Mouse (Mus musculus) urinary bladder, postnatal 14 days (tissue): ENCODE data around the gene Efna5.
A peak's percentile ranks its signal among the peaks of the same experiment; 100 is the strongest.

ENCODE experiments used
- DNase-seq: peaks from one replicate; pipeline ENCODE4 v3.0.0; 2021; ENCODE audit warnings: low spot score

Efna5 gene

GRCm38 (mm10) chr17:62788783-62789182 lies 92.3 kb downstream of the Efna5 start:
- DNase-seq, result no peak

- DNase-seq, result no peak
These were observed 93.3 kb downstream of the Efna5 start for GRCm38 (mm10) chr17:62787855-62788254.

DNA sequence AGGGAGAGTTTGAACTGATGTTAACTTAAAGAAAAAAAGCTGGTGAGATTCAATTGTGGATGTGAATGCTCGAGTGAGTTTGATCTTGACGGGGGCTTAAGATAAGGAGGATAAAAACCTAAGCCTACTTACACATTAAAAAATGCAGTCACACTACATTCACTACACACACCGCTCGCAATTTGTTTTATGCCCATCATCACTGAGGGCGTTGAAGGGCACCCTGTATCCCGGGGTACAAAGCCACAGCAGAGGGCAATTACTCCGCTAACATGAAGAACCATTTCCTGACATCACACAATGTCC lies 94.6 kb downstream of the Efna5 start:
- no peak for DNase-seq

DNA sequence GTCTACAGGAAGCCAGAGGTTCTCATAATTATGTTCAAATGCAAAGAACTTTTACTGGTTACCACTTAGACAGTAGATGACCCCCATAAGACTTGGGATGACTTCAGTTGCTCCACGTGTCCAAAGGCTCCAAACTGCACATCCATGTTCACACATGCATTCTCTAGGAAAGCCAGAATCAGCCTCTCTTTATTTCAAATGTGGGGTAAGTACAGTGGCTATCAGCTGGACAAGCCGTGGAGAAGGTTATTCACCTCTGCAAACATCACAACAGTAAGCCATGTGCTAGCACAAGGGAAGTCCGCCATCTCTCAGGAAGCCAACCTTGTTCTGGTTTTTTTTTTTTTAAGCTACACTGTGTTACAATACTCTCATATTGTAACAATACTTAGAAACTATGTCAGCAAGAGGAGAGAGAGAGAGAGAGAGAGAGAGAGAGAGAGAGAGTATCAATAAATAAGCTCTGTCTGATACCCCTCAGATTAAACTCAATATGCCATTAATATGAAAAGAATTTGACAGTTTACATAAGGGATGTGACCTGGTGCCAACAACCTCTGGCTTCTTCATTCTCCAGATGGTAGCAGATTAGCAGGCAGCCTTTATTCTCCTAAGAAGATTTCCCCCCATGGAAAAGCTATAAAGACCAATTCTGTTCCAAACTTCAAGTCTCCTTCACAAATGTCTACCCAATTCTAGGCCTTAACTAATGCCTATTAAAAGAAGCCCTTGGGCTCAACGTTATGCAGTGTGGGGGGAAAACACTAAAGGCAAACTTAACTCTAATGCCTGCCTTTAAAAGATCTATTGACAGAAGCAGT lies 95.1 kb downstream of the Efna5 start:
- no peak for DNase-seq

DNA sequence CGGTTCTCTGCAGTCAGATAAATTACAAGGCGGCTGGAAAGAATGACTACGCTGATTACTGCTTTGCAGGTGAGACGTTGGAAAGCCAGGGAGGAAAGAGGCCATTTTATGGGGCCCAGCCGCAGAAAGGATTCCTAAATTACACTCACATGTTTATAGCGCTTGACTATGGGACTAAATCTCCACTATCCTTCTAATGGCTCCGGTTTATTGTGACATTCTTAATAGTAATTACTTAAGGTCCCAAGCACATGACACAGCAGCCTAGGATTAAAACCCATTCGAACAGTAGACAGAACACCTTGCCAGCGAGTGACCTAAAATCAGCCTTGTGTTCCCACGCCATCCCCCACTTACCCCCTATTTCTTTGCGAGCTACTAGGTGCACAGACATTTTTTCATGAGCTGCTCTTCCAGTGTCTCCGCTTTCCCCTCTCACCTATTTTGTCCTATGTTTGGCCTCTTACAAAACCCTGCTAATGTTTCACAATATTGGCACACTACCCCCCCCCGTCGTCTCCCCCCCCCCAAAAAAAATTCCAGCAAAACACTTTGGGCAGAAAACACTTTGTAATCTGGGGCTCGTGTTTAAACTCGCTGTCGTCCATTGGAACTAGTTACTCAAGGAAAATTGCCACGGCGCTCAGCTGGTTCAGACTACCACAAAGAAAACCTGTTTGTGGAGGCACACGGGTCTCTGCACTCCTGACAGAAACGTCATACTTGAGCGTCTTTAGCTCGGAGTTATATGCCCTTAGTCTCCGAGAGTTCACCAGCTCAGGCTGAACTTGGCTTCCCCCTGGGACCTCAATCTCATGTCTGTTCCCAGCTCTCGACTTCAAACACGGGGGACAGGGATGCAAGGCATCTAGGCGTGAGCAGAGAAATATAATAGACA lies 96.6 kb downstream of the Efna5 start:
- DNase-seq, result peak; percentile 31

DNA sequence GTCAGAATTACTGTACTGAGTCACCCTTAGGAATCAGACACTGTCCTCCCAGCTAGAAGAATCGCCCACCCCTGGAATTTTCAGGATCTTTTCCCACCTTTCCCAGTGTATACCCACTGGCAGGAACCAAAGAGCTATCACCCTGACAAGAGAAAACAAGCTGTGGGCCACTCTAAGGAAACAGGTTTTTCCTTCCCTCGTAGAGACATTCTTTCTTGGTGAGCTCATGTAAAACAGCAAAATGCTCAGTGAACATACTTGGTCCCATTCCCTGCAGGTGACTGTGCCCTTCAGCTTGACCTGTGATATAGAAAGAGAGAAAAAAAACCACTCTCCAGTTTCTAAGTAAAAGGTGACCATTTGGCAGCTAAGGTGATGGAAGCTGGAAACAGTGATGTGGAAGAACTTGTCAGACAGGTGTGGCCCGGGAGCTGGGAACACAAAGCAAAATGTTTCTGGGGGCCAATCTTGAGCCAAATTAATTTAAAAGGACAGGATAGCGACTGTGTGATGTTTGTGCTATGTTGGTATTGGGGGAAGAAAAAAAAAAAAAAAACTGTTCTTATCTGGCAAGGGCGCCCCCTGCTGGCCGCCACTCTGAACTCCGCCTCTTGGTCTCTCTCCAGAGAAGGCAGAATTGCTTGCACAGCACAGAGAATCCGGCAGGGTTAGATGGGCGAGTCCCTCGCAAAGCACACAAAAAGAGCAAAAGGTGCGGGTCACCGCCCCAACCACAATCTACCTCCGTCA lies 97.4 kb downstream of the Efna5 start:
- peak; percentile 88 for DNase-seq

GRCm38 (mm10) chr17:62782826-62783404 lies 98.2 kb downstream of the Efna5 start:
- peak; percentile 19 for DNase-seq

GRCm38 (mm10) chr17:62781120-62781519 lies 100.0 kb downstream of the Efna5 start:
- no peak for DNase-seq

GRCm38 (mm10) chr17:62777858-62778564 lies 103.1 kb downstream of the Efna5 start:
- peak; percentile 15 for DNase-seq

DNA sequence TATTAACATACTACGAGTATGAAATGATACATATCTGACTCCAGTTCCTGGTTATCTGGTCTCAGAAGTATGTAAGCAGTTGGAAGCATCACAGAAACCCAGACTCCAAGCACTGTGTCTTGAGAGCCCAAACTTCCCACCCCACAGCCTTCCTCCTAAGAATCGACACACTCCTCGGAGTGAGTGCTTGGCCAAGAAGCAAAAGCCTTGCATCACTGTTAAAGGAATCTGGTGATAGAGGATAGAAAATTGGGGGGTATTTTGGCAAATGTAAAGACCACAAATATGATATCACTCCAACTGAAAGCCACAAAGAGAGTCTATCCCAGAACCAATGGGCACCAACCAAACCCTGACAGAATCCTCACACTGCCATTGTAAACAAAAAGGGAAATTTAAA lies 104.4 kb downstream of the Efna5 start:
- no peak for DNase-seq

- DNase-seq, result peak; percentile 18
These were observed 105.1 kb downstream of the Efna5 start for GRCm38 (mm10) chr17:62775976-62776375.

GRCm38 (mm10) chr17:62775401-62775800 lies 105.7 kb downstream of the Efna5 start:
- DNase-seq, result no peak

DNA sequence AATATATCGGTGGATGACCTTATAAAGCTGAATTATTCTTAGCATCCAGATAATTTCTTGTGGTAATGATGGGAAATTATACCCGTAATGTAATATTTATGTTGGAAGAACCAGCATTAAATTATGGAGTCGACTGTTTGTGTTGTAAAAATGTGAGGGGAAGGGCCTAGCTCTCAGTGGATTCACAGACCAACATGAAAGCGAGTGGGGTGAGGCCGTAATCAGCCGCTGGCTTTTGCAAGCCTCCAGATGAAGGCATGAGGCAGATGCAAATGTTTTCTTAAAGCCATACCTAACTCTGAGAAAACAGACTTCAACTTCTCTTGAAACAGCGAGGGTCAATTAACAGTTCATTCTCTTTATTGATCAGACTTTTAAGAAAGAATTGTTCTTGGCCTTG lies 106.4 kb downstream of the Efna5 start:
- DNase-seq, result no peak

GRCm38 (mm10) chr17:62766705-62767104 lies 114.4 kb downstream of the Efna5 start:
- no peak for DNase-seq

DNA sequence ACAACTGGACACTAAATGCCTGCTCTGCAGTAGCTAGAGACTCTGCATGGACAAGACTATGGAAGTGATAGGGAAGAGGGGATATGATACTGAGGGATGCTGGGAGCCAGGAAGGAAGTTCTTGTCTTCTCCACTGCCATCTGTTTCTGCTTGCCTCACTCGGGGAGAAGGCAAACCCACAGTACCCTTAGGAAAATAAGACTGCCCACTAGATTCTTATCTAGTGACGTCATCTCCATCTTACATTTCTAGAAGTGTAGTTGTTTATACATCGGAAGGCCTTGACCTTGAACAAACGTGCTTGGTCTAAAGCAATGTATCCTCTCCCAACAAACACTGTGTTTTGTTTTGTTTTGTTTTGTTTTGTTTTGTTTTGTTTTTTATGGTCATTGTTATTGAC lies 116.0 kb downstream of the Efna5 start:
- DNase-seq, result no peak

DNA sequence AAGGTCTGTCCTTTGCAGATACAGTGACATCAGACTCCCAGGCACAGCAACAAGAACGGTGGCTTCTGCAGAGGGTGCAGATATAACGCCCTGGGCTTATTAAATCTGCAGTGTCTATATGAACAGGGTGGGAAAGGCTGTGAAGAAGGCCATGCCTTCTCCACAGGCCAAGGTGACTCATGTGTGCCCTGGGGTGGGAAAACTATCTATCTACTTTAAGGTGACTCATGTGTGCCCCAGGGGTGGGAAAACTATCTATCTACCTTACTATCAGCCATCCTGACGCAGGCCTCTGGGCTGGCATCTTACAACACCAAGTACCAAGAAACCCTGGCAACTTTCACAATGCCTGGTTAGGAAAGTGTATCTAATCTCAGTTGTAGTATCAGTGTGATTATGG lies 124.2 kb downstream of the Efna5 start:
- DNase-seq, result no peak

- DNase-seq, result no peak
These were observed 125.5 kb downstream of the Efna5 start for GRCm38 (mm10) chr17:62755635-62756034.

DNA sequence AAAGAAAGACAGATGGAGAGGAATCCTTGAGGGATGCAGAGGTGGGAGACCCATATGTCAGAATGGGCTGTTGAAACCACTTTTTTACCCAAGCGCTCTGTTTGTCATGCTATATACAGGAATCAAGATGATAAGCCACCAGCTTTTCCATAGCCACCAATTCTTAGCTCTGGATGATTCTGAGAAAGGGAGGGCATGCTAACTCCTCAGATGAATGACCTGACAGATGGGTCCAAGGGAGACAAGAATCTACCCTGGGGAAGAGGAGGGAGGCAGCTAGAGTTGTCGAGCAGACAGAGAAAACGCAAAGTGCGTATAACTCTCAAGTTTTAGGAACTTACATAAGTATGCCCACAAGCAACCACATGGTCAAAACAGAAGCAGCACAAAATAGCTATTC lies 126.5 kb downstream of the Efna5 start:
- no peak for DNase-seq

DNA sequence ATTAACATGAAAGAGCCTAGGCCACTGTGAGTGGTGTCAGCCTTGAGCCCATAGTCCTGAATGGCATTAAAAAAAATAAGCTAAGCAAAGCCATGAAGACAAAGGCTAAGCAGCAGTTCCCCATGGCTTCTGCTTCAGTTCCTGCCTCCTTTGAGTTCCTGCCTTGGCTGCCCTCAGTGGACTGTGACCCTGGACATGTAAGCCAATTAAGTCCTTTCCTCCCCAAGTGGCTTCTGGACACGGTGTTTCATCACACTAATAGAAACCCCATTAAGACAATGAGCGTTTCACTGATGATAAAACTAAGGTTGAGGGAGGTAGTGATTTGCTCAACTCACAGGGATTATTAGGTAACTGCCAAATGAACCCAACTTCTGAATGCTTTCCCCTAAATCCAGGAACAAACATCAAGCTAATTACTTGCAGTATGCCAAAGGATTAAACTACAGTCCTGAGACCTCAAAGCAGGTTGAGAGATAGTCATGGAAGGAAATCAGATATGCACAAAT lies 128.7 kb downstream of the Efna5 start:
- no peak for DNase-seq

- DNase-seq, result no peak
These were observed 130.5 kb downstream of the Efna5 start for GRCm38 (mm10) chr17:62750647-62751046.
